In genomic region chr19:56821040-56821797, GRCm38 (mm10) we compare ENCODE assay signal across 9 mouse cellular contexts. TPM values are rescaled to one million over a fixed set of nuclear protein-coding genes. Genes with fewer than 3 reads are reported as not detected.
DNase-seq lines count a peak whose midpoint lies in the region; ATAC-seq lines count a peak whose summit lies in the region.
"Had no signal": no experiment of that assay in that cellular context is flagged by ENCODE, and none has a peak within 500 bp of the region (broad histone marks: within the 10 kb centered on the region; RNA-seq: fewer than 3 reads in every experiment).

No protein-coding gene starts in this region.

- peak overlapping the region; percentile 59 for H3K4me2 ChIP-seq in intestine, embryonic 16.5 days (ENCODE audit: low read depth, low read length)
- peak overlapping the region; percentile 69 for H3K4me2 ChIP-seq in neural tube, embryonic 15.5 days

- H3K4me1 ChIP-seq in intestine, embryonic 16.5 days (ENCODE audit: control insufficient read depth, insufficient read depth, low read length), result peaks cover 15% of the 10 kb centered on the region
- H3K4me1 ChIP-seq in neural tube, embryonic 15.5 days, result peaks cover 41% of the 10 kb centered on the region

- ATAC-seq in intestine, embryonic 16.5 days, result no peak
- ATAC-seq in neural tube, embryonic 15.5 days (ENCODE audit: low FRiP score), result no peak

- peak overlapping the region; percentile 97 for H3K4me3 ChIP-seq in intestine, embryonic 16.5 days (ENCODE audit: low read length)
- H3K4me3 ChIP-seq in neural tube, embryonic 15.5 days (replicated peaks), result peak overlapping the region; percentile 98

- H3K9me3 ChIP-seq in intestine, embryonic 16.5 days (ENCODE audit: control insufficient read depth, low read length), result no peaks in the 10 kb centered on the region
- no peaks in the 10 kb centered on the region for H3K9me3 ChIP-seq in neural tube, embryonic 15.5 days (replicated peaks)

- WGBS in intestine, embryonic 16.5 days, result 8% methylated on average over 22 of the region's 22 CpGs
- 3% methylated on average over 22 of the region's 22 CpGs for WGBS in neural tube, embryonic 15.5 days

- H3K9ac ChIP-seq in intestine, embryonic 16.5 days (ENCODE audit: low read depth, low read length), result peak overlapping the region; percentile 92
- H3K9ac ChIP-seq in neural tube, embryonic 15.5 days (replicated peaks), result peak overlapping the region; percentile 92

- no peaks in the 10 kb centered on the region for H3K36me3 ChIP-seq in intestine, embryonic 16.5 days (ENCODE audit: control insufficient read depth, insufficient read depth, low read length)
- no peaks in the 10 kb centered on the region for H3K36me3 ChIP-seq in neural tube, embryonic 15.5 days

- H3K27me3 ChIP-seq in intestine, embryonic 16.5 days (replicated peaks; ENCODE audit: control insufficient read depth, insufficient read depth, low read length), result no peaks in the 10 kb centered on the region
- no peaks in the 10 kb centered on the region for H3K27me3 ChIP-seq in neural tube, embryonic 15.5 days (replicated peaks)
- H3K27me3 ChIP-seq: Patski had no signal

- H3K27ac ChIP-seq in intestine, embryonic 16.5 days (ENCODE audit: low read length), result peak overlapping the region; percentile 87
- H3K27ac ChIP-seq in neural tube, embryonic 15.5 days (replicated peaks), result peak overlapping the region; percentile 90

- DNase-seq in cerebellum, adult 9-10 months, result peak; percentile 56
- DNase-seq in cerebellum, adult 9-11 months, result no peak
- DNase-seq in 3T3-L1 (ENCODE audit: low read depth, low spot score), result peak; percentile 40
- DNase-seq in c-Kit-positive CD71-positive TER-119-positive erythroid progenitor cells, embryonic 14.5 days (ENCODE audit: low spot score), result peak; percentile 11
- DNase-seq in cerebellum, adult 8-10 months, result no peak
- no peak for DNase-seq in urinary bladder, postnatal 4 days (ENCODE audit: low spot score in 2 of 2)

RNA-seq across cellular contexts. Expression of gene Ccdc186, which starts 0.8 kb away (rescaled TPM):
- polyA plus RNA-seq in intestine, embryonic 16.5 days (2015; fragmentation: Nextera tagmentation; extraction: Ambion mirVana), result 10.5 and 12.9 TPM in 2 replicates
- 20.4 and 22.2 TPM in 2 replicates for polyA plus RNA-seq in neural tube, embryonic 15.5 days (2015; fragmentation: Nextera tagmentation; extraction: Ambion mirVana)

RNA-seq across cellular contexts. Expression of gene Tdrd1, which starts 4.8 kb away (rescaled TPM):
- polyA plus RNA-seq in intestine, embryonic 16.5 days (2015; fragmentation: Nextera tagmentation; extraction: Ambion mirVana), result 0.71 and 0.82 TPM in 2 replicates
- 1.1 and 1.2 TPM in 2 replicates for polyA plus RNA-seq in neural tube, embryonic 15.5 days (2015; fragmentation: Nextera tagmentation; extraction: Ambion mirVana)

RNA-seq across cellular contexts. Expression of gene Vwa2, which starts 52.8 kb away (rescaled TPM):
- 0.29 and 0.43 TPM in 2 replicates for polyA plus RNA-seq in intestine, embryonic 16.5 days (2015; fragmentation: Nextera tagmentation; extraction: Ambion mirVana)
- 0.33 and 0.70 TPM in 2 replicates for polyA plus RNA-seq in neural tube, embryonic 15.5 days (2015; fragmentation: Nextera tagmentation; extraction: Ambion mirVana)

Comparison
In these comparisons a context has a peak if more than half of its experiments do, and no peak if none do; other contexts are left out.
1. DNase-seq: peak in cerebellum, adult 9-10 months (single experiment), 3T3-L1 (single experiment) and c-Kit-positive CD71-positive TER-119-positive erythroid progenitor cells, embryonic 14.5 days (single experiment); none in cerebellum, adult 9-11 months (single experiment), cerebellum, adult 8-10 months (single experiment) and urinary bladder, postnatal 4 days (0 of 2).